Mouse (Mus musculus): ENCODE results near the gene Actn1.
A peak's percentile ranks its signal among the peaks of the same experiment; 100 is the strongest.

GRCm38 (mm10) chr12:80153687-80154326 is 106.4 kb downstream of the Actn1 start:
- TF ChIP-seq CTCF (IDR thresholded peaks at IDR 0.05; ENCODE audit: insufficient read depth, low read length), result peak; percentile 62
- TF ChIP-seq POLR2A (IDR thresholded peaks at IDR 0.05; ENCODE audit: borderline replicate concordance, extremely low read depth, low read depth, low read length), result no peak

All from lung, adult 2 months (tissue).